Comparison of ENCODE assay signal across 11 mouse cellular contexts in the genomic region with DNA sequence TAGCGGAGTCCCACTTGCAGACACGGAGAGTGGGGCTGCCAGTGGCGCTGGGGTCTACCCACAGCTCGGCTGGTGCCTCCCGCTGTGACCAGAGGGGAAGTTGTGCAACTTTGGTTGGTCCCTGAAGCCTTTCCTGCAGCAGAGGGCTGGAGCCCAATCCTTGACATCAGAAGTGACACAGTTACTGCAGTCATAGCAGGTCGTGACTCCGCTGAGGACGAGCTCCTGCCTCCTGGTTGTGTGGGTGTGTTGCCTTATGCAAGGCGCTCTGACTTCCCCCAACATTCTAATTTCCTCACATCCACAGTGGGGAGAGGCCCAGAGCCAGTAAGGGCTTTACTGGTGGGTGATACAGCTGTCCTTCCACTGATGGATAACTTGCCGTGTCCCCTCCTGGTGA. TPM values are rescaled to one million over a fixed set of nuclear protein-coding genes. Genes with fewer than 3 reads are reported as not detected.
DNase-seq lines count a peak whose midpoint lies in the region; ATAC-seq lines count a peak whose summit lies in the region.
"Had no signal": no experiment of that assay in that cellular context is flagged by ENCODE, and none has a peak within 500 bp of the region (broad histone marks: within the 10 kb centered on the region; RNA-seq: fewer than 3 reads in every experiment).

No protein-coding gene starts in this region.

- H3K4me3 ChIP-seq in liver, embryonic 15.5 days (replicated peaks): no peak overlapping the region
- H3K4me3 ChIP-seq in midbrain, embryonic 15.5 days: no peak overlapping the region
- H3K4me3 ChIP-seq: hindbrain, embryonic 13.5 days had no signal

- intact Hi-C loops in gastrocnemius, postnatal 14 days (cut with DNase I; ENCODE audit: low total_unique reads): no loop called here

- peak overlapping the region; percentile 51 for H3K27ac ChIP-seq in liver, embryonic 15.5 days (replicated peaks)
- H3K27ac ChIP-seq in midbrain, embryonic 15.5 days: no peak overlapping the region
- H3K27ac ChIP-seq: hindbrain, embryonic 13.5 days had no signal

- peak; percentile 64 for ATAC-seq in liver, embryonic 15.5 days (ENCODE audit: insufficient read depth)
- ATAC-seq in midbrain, embryonic 15.5 days (replicated peaks): no peak
- ATAC-seq: activated CD4-positive, CD25-positive, alpha-beta regulatory T cell, adult 4 months had no signal

- H3K4me2 ChIP-seq in liver, embryonic 15.5 days: peak overlapping the region; percentile 3; the same call in 1 of the 2 replicates
- H3K4me2 ChIP-seq in midbrain, embryonic 15.5 days: no peak overlapping the region
- H3K4me2 ChIP-seq: hindbrain, embryonic 13.5 days had no signal

- no peaks in the 10 kb centered on the region for H3K4me1 ChIP-seq in liver, embryonic 15.5 days (replicated peaks)
- H3K4me1 ChIP-seq in midbrain, embryonic 15.5 days: peaks cover 8% of the 10 kb centered on the region; the same call in 1 of the 2 replicates

- no peaks in the 10 kb centered on the region for H3K9me3 ChIP-seq in liver, embryonic 15.5 days (replicated peaks)
- no peaks in the 10 kb centered on the region for H3K9me3 ChIP-seq in midbrain, embryonic 15.5 days
- H3K9me3 ChIP-seq: hindbrain, embryonic 13.5 days had no signal

- no peaks in the 10 kb centered on the region for H3K27me3 ChIP-seq in liver, embryonic 15.5 days
- H3K27me3 ChIP-seq in midbrain, embryonic 15.5 days (replicated peaks): no peaks in the 10 kb centered on the region

- DNase-seq in gastrocnemius, postnatal 14 days: peak; percentile 38
- DNase-seq in gastrocnemius, postnatal 10 days: no peak
- DNase-seq in spleen, postnatal 36 days (ENCODE audit: low spot score in 2 of 2): peak; percentile 15 to 42
- DNase-seq in spleen, adult 12 weeks (ENCODE audit: low spot score): no peak
- peak; percentile 52 for DNase-seq in skeletal muscle tissue, adult 2 months (ENCODE audit: low read depth, low spot score)
- DNase-seq in frontal cortex, postnatal 36 days (ENCODE audit: low spot score in 2 of 2): no peak
- DNase-seq: cerebellum, postnatal 25 days had no signal

- no peaks in the 10 kb centered on the region for H3K36me3 ChIP-seq in liver, embryonic 15.5 days (replicated peaks)
- no peaks in the 10 kb centered on the region for H3K36me3 ChIP-seq in midbrain, embryonic 15.5 days (replicated peaks)
- H3K36me3 ChIP-seq: hindbrain, embryonic 13.5 days had no signal

- 2% methylated on average over 10 of the region's 10 CpGs for WGBS in liver, embryonic 15.5 days (ENCODE audit: insufficient replicate concordance)
- WGBS in midbrain, embryonic 15.5 days: 44% methylated on average over 6 of the region's 10 CpGs

- no peak overlapping the region for H3K9ac ChIP-seq in liver, embryonic 15.5 days
- no peak overlapping the region for H3K9ac ChIP-seq in midbrain, embryonic 15.5 days
- H3K9ac ChIP-seq: hindbrain, embryonic 13.5 days had no signal

RNA-seq across cellular contexts. Expression of a gene that starts 17.6 kb away (rescaled TPM):
- 1 to 10 TPM; 1.5 to 2.5 TPM for total RNA-seq in gastrocnemius, postnatal 14 days (2021)
- 1 to 10 TPM; 2.0 to 2.2 TPM for total RNA-seq in gastrocnemius, postnatal 10 days (2021)
- polyA plus RNA-seq in liver, embryonic 15.5 days (2015; fragmentation: Nextera tagmentation; extraction: Ambion mirVana): 0.51 and 0.61 TPM in 2 replicates
- polyA plus RNA-seq in midbrain, embryonic 15.5 days (2015; fragmentation: Nextera tagmentation; extraction: Ambion mirVana): 0.15 TPM in 2 replicates

Comparison
In these comparisons a context has a peak if more than half of its experiments do, and no peak if none do; other contexts are left out.
1. DNase-seq: peak in gastrocnemius, postnatal 14 days (single experiment), spleen, postnatal 36 days (2 of 2) and skeletal muscle tissue, adult 2 months (single experiment); none in gastrocnemius, postnatal 10 days (single experiment), spleen, adult 12 weeks (single experiment) and frontal cortex, postnatal 36 days (0 of 2).